Mouse (Mus musculus): ENCODE measurements around the gene Olfr9. TPM values are rescaled to one million over a fixed set of nuclear protein-coding genes. Genes with fewer than 3 reads are reported as not detected.
A peak's percentile ranks its signal among the peaks of the same experiment; 100 is the strongest.

Olfr9 gene
- polyA plus RNA-seq, 1 experiment from 2014 or later, result not detected

- Histone ChIP-seq H3K27ac (no peak overlapping the region), H3K27me3 (ENCODE audit: insufficient read depth, poor library complexity, severe bottlenecking) (no peaks in the 10 kb centered on the region), H3K4me3 (no peak overlapping the region), H3K9me3 (0 out of 2 replicates have a peak, but pooled peaks cover 2% of the 10 kb centered on the region), H3K4me1 (replicated peaks) (no peaks in the 10 kb centered on the region), H3K36me3 (no peaks in the 10 kb centered on the region)
- no peak for DNase-seq (ENCODE audit: low spot score)
Observed at GRCm38 (mm10) chr10:129023319-129023718, 34.1 kb downstream of the Olfr9 start.

- Histone ChIP-seq H3K36me3 (no peaks in the 10 kb centered on the region), H3K9me3 (0 out of 2 replicates have a peak, but pooled peaks cover 2% of the 10 kb centered on the region), H3K4me3 (no peak overlapping the region), H3K27me3 (ENCODE audit: insufficient read depth, poor library complexity, severe bottlenecking) (no peaks in the 10 kb centered on the region), H3K4me1 (replicated peaks) (no peaks in the 10 kb centered on the region), H3K27ac (no peak overlapping the region)
- WGBS, result 63% methylated on average over 3 of the region's 3 CpGs
- DNase-seq (ENCODE audit: low spot score), result peak; percentile 53
Observed at GRCm38 (mm10) chr10:129026018-129026662, 36.9 kb downstream of the Olfr9 start.

GRCm38 (mm10) chr10:129028343-129028742 is 39.1 kb downstream of the Olfr9 start:
- DNase-seq (ENCODE audit: low spot score), result no peak
- no peak overlapping the region for H3K27ac ChIP-seq
- no peaks in the 10 kb centered on the region for H3K9me3 ChIP-seq
- WGBS, result 82% methylated on average over 2 of the region's 2 CpGs
- no peaks in the 10 kb centered on the region for H3K36me3 ChIP-seq
- H3K4me3 ChIP-seq, result no peak overlapping the region
- no peaks in the 10 kb centered on the region for H3K4me1 ChIP-seq (replicated peaks)
- no peaks in the 10 kb centered on the region for H3K27me3 ChIP-seq (ENCODE audit: insufficient read depth, poor library complexity, severe bottlenecking)

GRCm38 (mm10) chr10:129039796-129040195 is 50.6 kb downstream of the Olfr9 start, which contains the start of gene Olfr764-ps1:
Olfr764-ps1 (minus strand) TSS chr10:129039896.
- DNase-seq (ENCODE audit: low spot score), result no peak
- Histone ChIP-seq H3K27me3 (ENCODE audit: insufficient read depth, poor library complexity, severe bottlenecking) (no peaks in the 10 kb centered on the region), H3K4me3 (no peak within 1 kb of the TSS), H3K27ac (no peak within 1 kb of the TSS), H3K36me3 (no peaks in the 10 kb centered on the region), H3K4me1 (replicated peaks) (no peaks in the 10 kb centered on the region), H3K9me3 (no peaks in the 10 kb centered on the region)
- WGBS, result 88% methylated on average over 3 of the region's 3 CpGs

Other genes with a start within 250 kb of the Olfr9 start
- gene Dgka, start 244.6 kb upstream of the Olfr9 start, polyA plus RNA-seq (2016; fragmentation: Nextera tagmentation; extraction: Ambion mirVana), result 4.1 and 4.4 TPM in 2 replicates
- gene Pym1, start 241.5 kb upstream of the Olfr9 start, polyA plus RNA-seq (2016; fragmentation: Nextera tagmentation; extraction: Ambion mirVana), result 54.7 and 62.2 TPM in 2 replicates
- 0.36 and 0.39 TPM in 2 replicates for gene Mmp19, start 198.5 kb upstream of the Olfr9 start, polyA plus RNA-seq (2016; fragmentation: Nextera tagmentation; extraction: Ambion mirVana)
- 50.4 and 56.0 TPM in 2 replicates for gene Dnajc14, start 185.4 kb upstream of the Olfr9 start, polyA plus RNA-seq (2016; fragmentation: Nextera tagmentation; extraction: Ambion mirVana)
- 19.1 and 23.3 TPM in 2 replicates for gene Tmem198b, start 185.1 kb upstream of the Olfr9 start, polyA plus RNA-seq (2016; fragmentation: Nextera tagmentation; extraction: Ambion mirVana)
- gene Sarnp, start 172.1 kb upstream of the Olfr9 start, polyA plus RNA-seq (2016; fragmentation: Nextera tagmentation; extraction: Ambion mirVana), result 251 and 263 TPM in 2 replicates
- gene Ormdl2, start 167.8 kb upstream of the Olfr9 start, polyA plus RNA-seq (2016; fragmentation: Nextera tagmentation; extraction: Ambion mirVana), result 74.1 and 97.0 TPM in 2 replicates
- 8.9 and 11.1 TPM in 2 replicates for gene Gdf11, start 97.7 kb upstream of the Olfr9 start, polyA plus RNA-seq (2016; fragmentation: Nextera tagmentation; extraction: Ambion mirVana)
- 240 and 253 TPM in 2 replicates for gene Cd63, start 88.4 kb upstream of the Olfr9 start, polyA plus RNA-seq (2016; fragmentation: Nextera tagmentation; extraction: Ambion mirVana)
- gene Rdh5, start 66.5 kb upstream of the Olfr9 start, polyA plus RNA-seq (2016; fragmentation: Nextera tagmentation; extraction: Ambion mirVana), result 15.8 and 18.7 TPM in 2 replicates
- 229 and 285 TPM in 2 replicates for gene Bloc1s1, start 65.4 kb upstream of the Olfr9 start, polyA plus RNA-seq (2016; fragmentation: Nextera tagmentation; extraction: Ambion mirVana)
- gene Itga7, start 55.6 kb upstream of the Olfr9 start, polyA plus RNA-seq (2016; fragmentation: Nextera tagmentation; extraction: Ambion mirVana), result 3.7 and 4.0 TPM in 2 replicates
- not detected in 2 replicates for gene Mettl7b, start 28.4 kb upstream of the Olfr9 start, polyA plus RNA-seq (2016; fragmentation: Nextera tagmentation; extraction: Ambion mirVana)
- not detected in 2 replicates for gene Olfr763, start 21.4 kb downstream of the Olfr9 start, polyA plus RNA-seq (2016; fragmentation: Nextera tagmentation; extraction: Ambion mirVana)
- gene Olfr764-ps1, start 50.5 kb downstream of the Olfr9 start, polyA plus RNA-seq (2016; fragmentation: Nextera tagmentation; extraction: Ambion mirVana), result not detected in 2 replicates
- not detected in 2 replicates for gene Olfr765, start 60.6 kb downstream of the Olfr9 start, polyA plus RNA-seq (2016; fragmentation: Nextera tagmentation; extraction: Ambion mirVana)
- gene Olfr766-ps1, start 79.5 kb downstream of the Olfr9 start, polyA plus RNA-seq (2016; fragmentation: Nextera tagmentation; extraction: Ambion mirVana), result not detected in 2 replicates
- not detected in 2 replicates for gene Olfr767, start 93.5 kb downstream of the Olfr9 start, polyA plus RNA-seq (2016; fragmentation: Nextera tagmentation; extraction: Ambion mirVana)
- not detected in 2 replicates for gene Olfr768, start 109.9 kb downstream of the Olfr9 start, polyA plus RNA-seq (2016; fragmentation: Nextera tagmentation; extraction: Ambion mirVana)
- gene Olfr769, start 128.4 kb downstream of the Olfr9 start, polyA plus RNA-seq (2016; fragmentation: Nextera tagmentation; extraction: Ambion mirVana), result not detected in 2 replicates
- gene Olfr770, start 149.6 kb downstream of the Olfr9 start, polyA plus RNA-seq (2016; fragmentation: Nextera tagmentation; extraction: Ambion mirVana), result not detected in 2 replicates
- not detected in 2 replicates for gene Olfr771, start 175.3 kb downstream of the Olfr9 start, polyA plus RNA-seq (2016; fragmentation: Nextera tagmentation; extraction: Ambion mirVana)
- not detected in 2 replicates for gene Olfr772, start 188.5 kb downstream of the Olfr9 start, polyA plus RNA-seq (2016; fragmentation: Nextera tagmentation; extraction: Ambion mirVana)
- gene Olfr773, start 198.0 kb downstream of the Olfr9 start, polyA plus RNA-seq (2016; fragmentation: Nextera tagmentation; extraction: Ambion mirVana), result not detected in 2 replicates
- not detected in 2 replicates for gene Olfr774, start 246.8 kb downstream of the Olfr9 start, polyA plus RNA-seq (2016; fragmentation: Nextera tagmentation; extraction: Ambion mirVana)

Measured in hindbrain, embryonic 10.5 days (tissue).